Mouse (Mus musculus) ovary, postnatal 14 days (tissue): ENCODE measurements around the gene Lig4.

ENCODE experiments used
- DNase-seq: peaks from one replicate; pipeline ENCODE4 v3.0.0; 2022; ENCODE audit warnings: low spot score

Gene Lig4

GRCm38 (mm10) chr8:9929746-9930445, 47.6 kb downstream of the Lig4 start:
- no peak for DNase-seq
